Mouse (Mus musculus) neural tube, embryonic 14.5 days (tissue): ENCODE data around the gene Plpp2. TPM values are rescaled to one million over a fixed set of nuclear protein-coding genes. Genes with fewer than 3 reads are reported as not detected.

Experiments used
- ATAC-seq: fragments of 200-750 bp; cut with Nextera tagmentation; 2 replicates; pipeline ENCODE4 v1.8.0; 2017; ENCODE audit warnings: low read depth, mild to moderate bottlenecking, moderate TSS enrichment, moderate library complexity
- H3K27ac ChIP-seq: fragments of 300-500 bp; sonication (generic); 2 replicates; pipeline ENCODE4 v1.5.1; 2014; ENCODE audit warnings: low read depth, mild to moderate bottlenecking, control low read depth, low read length, moderate library complexity, mixed read lengths
- H3K27me3 ChIP-seq: fragments of 300-500 bp; sonication (generic); 2 replicates; pipeline ENCODE4 v1.6.1; 2014; ENCODE audit warnings: low read length; ENCODE audit not compliant: control insufficient read depth, insufficient read depth
- H3K36me3 ChIP-seq: fragments of 300-500 bp; sonication (generic); 2 replicates; pipeline ENCODE4 v1.6.1; 2014; ENCODE audit warnings: low read length, mixed read lengths; ENCODE audit not compliant: control insufficient read depth, insufficient read depth
- H3K4me1 ChIP-seq: fragments of 300-500 bp; sonication (generic); 2 replicates; pipeline ENCODE4 v1.6.1; 2014; ENCODE audit warnings: low read length; ENCODE audit not compliant: control insufficient read depth, insufficient read depth
- H3K4me2 ChIP-seq: fragments of 300-500 bp; sonication (generic); 2 replicates; pipeline ENCODE4 v1.6.1; 2014; ENCODE audit warnings: mild to moderate bottlenecking, low read depth, low read length, control low read depth
- H3K4me3 ChIP-seq: fragments of 300-500 bp; sonication (generic); 2 replicates; pipeline ENCODE4 v1.5.1; 2014; ENCODE audit warnings: low read depth, low read length, control low read depth, mixed read lengths
- H3K9ac ChIP-seq: fragments of 300-500 bp; sonication (generic); replicated peaks from 2 replicates; pipeline ENCODE4 v1.6.1; 2014; ENCODE audit warnings: low read depth, mild to moderate bottlenecking, control low read depth, low read length, mixed read lengths
- H3K9me3 ChIP-seq: fragments of 300-500 bp; sonication (generic); 2 replicates; pipeline ENCODE4 v1.6.1; 2016; ENCODE audit warnings: low read length; ENCODE audit not compliant: control insufficient read depth
- WGBS: fragments of 180-500 bp; shearing (Covaris S2); extraction: QIAGEN DNeasy Blood & Tissue Kit; methylation state at CpG from one replicate; pipeline ENCODE4 v1.1.7; 2014; 5-methylcytosine and 5-hydroxymethylcytosine counted together
- polyA plus RNA-seq: library from polyadenylated mRNA; unstranded; fragments of >200 nt; fragmentation: Nextera tagmentation; extraction: Ambion mirVana; gene quantifications from 2 replicates; pipeline ENCODE4 v1.2.1, GENCODE M21; 2014

Gene Plpp2
- polyA plus RNA-seq, 1 experiment from 2014 or later = 22.6 TPM

DNA sequence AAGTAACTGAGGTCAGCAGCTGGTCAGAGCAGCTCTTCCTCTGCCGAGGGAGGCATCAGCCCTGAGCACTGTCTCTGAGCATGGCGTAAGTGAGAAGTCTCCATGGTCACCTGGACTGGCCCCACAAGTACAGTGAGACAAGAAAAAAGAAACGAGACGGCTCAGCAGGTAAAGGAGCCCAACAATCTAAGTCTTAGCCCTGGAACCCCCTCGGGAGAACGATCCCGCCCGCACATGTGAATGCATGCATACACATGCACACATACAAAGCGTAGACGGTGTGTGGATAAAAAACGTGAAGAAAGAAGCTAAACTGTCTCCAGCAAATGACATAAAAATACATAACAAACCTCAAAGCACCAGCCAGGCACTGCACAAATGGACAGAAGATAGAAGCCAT, 12.9 kb upstream of the Plpp2 start:
- H3K4me2 ChIP-seq = no peak overlapping the region
- no peak overlapping the region for H3K4me3 ChIP-seq
- H3K36me3 ChIP-seq = peaks cover 74% of the 10 kb centered on the region
- no peak for ATAC-seq
- H3K9me3 ChIP-seq = no peaks in the 10 kb centered on the region
- no peak overlapping the region for H3K9ac ChIP-seq
- no peaks in the 10 kb centered on the region for H3K27me3 ChIP-seq
- H3K27ac ChIP-seq = no peak overlapping the region
- 95% methylated on average over 11 of the region's 11 CpGs for WGBS
- no peaks in the 10 kb centered on the region for H3K4me1 ChIP-seq

DNA sequence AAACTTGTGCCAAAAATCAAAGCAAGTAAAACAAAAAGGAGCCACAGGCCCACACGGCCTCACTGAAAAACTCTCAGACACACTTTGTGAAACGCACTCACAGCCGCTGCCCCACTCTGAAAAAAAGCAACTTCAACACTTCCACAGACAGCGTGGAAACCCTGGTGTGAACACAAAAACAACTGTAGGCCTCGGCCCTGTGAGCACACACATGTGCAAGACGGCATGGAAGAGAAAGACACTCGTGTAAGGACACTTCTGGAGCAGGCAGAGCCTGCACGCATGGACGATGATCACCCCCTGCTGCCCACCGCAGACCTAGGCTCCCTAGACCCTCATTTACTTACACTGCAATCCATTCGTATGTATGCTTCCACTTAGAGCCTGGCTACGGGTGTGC, 12.3 kb upstream of the Plpp2 start:
- Histone ChIP-seq H3K27me3 (no peaks in the 10 kb centered on the region), H3K9ac (no peak overlapping the region), H3K9me3 (no peaks in the 10 kb centered on the region), H3K27ac (no peak overlapping the region), H3K4me2 (no peak overlapping the region), H3K4me3 (no peak overlapping the region), H3K4me1 (no peaks in the 10 kb centered on the region), H3K36me3 (peaks cover 79% of the 10 kb centered on the region)
- ATAC-seq = no peak
- WGBS = 89% methylated on average over 12 of the region's 12 CpGs

DNA sequence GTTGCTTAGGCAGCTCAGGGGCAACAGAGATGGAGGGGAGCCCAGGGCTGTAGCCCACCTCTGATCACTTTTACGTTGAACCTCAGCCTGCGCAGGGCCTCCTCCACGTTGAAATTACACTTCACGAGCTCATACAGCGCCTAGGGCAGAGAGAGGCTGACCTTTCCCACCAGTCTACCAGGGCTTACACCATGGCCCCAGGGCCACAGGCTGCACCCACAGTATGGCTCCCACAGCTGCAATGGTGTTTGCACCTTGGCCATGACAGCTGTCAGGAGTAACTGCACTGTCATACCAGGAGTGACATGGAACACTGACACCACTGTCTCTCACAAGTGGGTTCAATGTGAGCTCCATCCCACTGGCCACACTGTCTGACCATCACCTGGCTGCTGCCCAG, 11.0 kb upstream of the Plpp2 start:
- Histone ChIP-seq H3K9me3 (no peaks in the 10 kb centered on the region), H3K36me3 (peaks cover 84% of the 10 kb centered on the region), H3K4me3 (no peak overlapping the region), H3K27me3 (no peaks in the 10 kb centered on the region), H3K9ac (no peak overlapping the region), H3K27ac (no peak overlapping the region), H3K4me2 (no peak overlapping the region), H3K4me1 (no peaks in the 10 kb centered on the region)
- WGBS = 97% methylated on average over 5 of the region's 5 CpGs
- ATAC-seq = no peak

DNA sequence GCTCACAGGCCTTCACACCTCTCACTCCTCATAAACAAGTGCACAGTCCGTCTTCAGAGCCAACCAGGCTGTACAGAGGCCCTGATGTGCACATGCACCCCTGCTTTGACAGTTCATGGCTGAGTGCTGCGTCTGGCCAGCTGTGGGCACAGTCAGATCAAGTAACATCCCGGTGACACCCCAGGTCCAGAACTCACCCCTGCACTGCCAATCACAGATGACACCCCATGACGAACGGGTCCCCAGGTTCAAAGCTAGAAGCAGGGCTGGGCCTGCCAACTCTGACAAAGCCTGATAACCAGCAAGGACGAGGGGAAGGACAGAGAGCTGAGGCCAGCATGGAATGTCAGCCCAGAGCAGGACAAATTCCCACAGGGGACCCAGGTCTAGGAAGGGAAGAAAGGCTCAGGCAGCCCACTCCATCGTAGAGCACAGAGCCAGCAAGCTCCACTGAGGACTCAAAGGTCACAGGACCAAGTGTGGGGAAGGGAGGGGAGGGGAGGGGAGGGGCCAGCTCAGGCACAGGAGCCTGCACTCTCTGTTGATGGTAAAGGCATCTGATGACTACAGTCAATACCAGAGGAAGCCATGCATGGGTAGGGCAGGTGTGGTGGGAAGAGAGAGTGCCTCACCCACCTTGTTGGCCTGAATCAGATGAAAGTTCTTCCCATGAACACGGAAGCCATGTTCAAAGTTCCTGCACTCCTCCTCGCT, 10.4 kb upstream of the Plpp2 start:
- no peak overlapping the region for H3K4me3 ChIP-seq
- H3K4me2 ChIP-seq = no peak overlapping the region
- no peaks in the 10 kb centered on the region for H3K9me3 ChIP-seq
- no peaks in the 10 kb centered on the region for H3K27me3 ChIP-seq
- no peaks in the 10 kb centered on the region for H3K4me1 ChIP-seq
- no peak overlapping the region for H3K27ac ChIP-seq
- peaks cover 80% of the 10 kb centered on the region for H3K36me3 ChIP-seq
- H3K9ac ChIP-seq = no peak overlapping the region
- ATAC-seq = no peak
- WGBS = 89% methylated on average over 9 of the region's 9 CpGs

DNA sequence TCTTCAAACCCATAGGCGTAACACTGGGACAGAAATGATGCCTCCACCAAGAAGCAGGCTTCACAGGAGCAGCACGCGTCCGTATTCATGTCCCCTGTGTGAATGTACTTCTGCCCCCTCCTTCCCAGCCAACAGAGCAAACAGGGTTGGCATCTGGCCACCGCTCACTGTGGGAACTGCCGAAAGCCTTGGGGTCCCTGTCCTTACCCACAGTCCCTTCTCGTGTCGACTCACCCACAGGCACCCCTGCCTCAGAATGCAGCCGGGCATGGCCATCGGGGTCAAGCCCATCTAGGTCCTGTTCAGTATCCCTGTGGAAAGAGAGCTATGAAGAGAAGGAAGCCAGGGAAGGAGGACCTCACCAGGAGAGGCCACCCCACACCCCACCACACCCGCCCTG, 8.6 kb upstream of the Plpp2 start:
- Histone ChIP-seq H3K36me3 (peaks cover 75% of the 10 kb centered on the region), H3K27ac (no peak overlapping the region), H3K4me3 (no peak overlapping the region), H3K4me1 (no peaks in the 10 kb centered on the region), H3K9me3 (no peaks in the 10 kb centered on the region), H3K27me3 (no peaks in the 10 kb centered on the region), H3K4me2 (no peak overlapping the region), H3K9ac (no peak overlapping the region)
- WGBS = 94% methylated on average over 11 of the region's 11 CpGs
- no peak for ATAC-seq

DNA sequence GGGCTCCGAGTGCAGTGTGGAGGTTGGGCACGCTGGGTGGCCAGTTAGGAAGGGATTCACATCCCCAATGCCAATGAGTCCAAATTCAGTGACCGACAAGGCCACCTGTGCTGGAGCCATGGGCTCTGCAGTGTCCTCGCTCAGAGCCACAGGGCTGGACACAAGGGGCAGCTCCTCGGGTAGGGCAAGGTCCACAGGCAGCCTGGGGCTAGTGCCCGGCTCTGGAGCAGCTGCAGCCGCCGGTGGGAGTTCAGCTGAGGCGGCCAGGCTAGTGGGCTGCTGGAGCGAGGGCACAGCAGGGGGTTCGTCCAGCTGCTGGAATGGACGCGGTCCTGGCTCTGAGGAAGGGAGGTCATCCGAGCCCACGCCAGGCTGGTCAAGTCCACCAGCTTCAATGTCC, 7.9 kb upstream of the Plpp2 start:
- H3K36me3 ChIP-seq = peaks cover 69% of the 10 kb centered on the region
- H3K4me3 ChIP-seq = no peak overlapping the region
- 81% methylated on average over 15 of the region's 15 CpGs for WGBS
- no peaks in the 10 kb centered on the region for H3K4me1 ChIP-seq
- no peak overlapping the region for H3K27ac ChIP-seq
- no peaks in the 10 kb centered on the region for H3K27me3 ChIP-seq
- no peak overlapping the region for H3K9ac ChIP-seq
- ATAC-seq = no peak
- no peaks in the 10 kb centered on the region for H3K9me3 ChIP-seq
- H3K4me2 ChIP-seq = no peak overlapping the region

DNA sequence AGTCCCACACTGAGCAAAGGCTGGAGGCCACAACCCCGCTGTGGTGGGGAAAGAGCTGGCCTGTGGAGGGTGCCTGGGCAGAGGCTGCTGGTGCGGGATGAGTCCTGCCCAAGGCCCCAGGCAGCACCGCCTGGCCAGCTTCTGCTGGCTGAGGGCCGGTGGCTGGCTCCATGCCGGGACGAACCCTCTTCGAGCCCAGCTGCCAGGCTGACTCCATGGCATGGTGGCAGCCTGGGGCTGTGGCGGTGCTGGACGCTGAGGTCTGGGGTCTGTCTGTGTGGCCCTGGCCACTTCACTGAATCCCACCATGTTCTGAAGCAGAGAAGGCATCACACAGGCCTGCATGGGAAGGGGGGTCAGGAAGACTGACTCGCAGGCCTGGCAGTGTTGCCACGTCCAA, 7.2 kb upstream of the Plpp2 start:
- Histone ChIP-seq H3K4me3 (no peak overlapping the region), H3K4me2 (no peak overlapping the region), H3K9me3 (no peaks in the 10 kb centered on the region), H3K27me3 (no peaks in the 10 kb centered on the region), H3K4me1 (no peaks in the 10 kb centered on the region), H3K36me3 (peaks cover 68% of the 10 kb centered on the region), H3K27ac (no peak overlapping the region), H3K9ac (no peak overlapping the region)
- ATAC-seq = no peak
- 97% methylated on average over 11 of the region's 11 CpGs for WGBS

DNA sequence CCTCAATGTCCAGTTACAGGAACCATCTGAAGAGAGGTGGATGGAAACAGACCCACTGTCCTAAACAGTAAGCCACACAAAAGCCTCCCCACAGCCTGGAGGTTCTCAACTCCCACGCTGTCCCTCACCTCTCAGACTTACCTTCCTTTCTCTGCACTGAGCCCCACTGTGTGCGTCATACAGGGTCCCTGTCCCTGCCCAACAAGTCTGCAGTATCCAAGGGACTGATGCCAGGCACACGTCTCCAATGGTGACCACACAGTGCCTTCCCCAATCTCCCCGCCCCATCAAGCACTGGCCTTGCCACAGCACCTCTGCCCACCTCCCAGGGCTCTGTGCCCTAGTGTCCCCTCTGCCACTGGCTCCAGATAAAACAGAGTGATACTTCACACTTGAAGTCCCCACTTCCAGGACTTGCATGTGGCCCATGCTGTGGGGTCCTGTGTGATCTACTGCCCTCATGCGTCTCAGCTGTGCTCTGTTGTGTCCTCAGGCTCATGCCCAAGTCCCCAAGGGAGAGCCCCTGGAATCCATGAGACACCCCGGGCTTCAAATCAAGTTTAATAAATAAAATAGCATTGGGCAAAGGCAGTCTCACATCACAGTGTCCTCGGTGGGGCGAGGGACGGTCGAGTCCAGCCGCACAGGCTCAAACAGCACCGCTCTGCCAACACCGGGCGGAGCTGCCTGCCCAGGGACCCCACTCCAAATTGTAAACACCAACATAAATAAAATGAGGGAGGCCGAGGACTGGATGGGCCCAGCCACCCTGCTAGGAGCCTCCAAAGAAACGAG, 6.3 kb upstream of the Plpp2 start:
- Histone ChIP-seq H3K4me2 (no peak overlapping the region), H3K36me3 (peaks cover 60% of the 10 kb centered on the region), H3K4me3 (no peak overlapping the region), H3K9me3 (no peaks in the 10 kb centered on the region), H3K9ac (no peak overlapping the region), H3K4me1 (no peaks in the 10 kb centered on the region), H3K27me3 (no peaks in the 10 kb centered on the region), H3K27ac (no peak overlapping the region)
- WGBS = 95% methylated on average over 16 of the region's 16 CpGs
- no peak for ATAC-seq

DNA sequence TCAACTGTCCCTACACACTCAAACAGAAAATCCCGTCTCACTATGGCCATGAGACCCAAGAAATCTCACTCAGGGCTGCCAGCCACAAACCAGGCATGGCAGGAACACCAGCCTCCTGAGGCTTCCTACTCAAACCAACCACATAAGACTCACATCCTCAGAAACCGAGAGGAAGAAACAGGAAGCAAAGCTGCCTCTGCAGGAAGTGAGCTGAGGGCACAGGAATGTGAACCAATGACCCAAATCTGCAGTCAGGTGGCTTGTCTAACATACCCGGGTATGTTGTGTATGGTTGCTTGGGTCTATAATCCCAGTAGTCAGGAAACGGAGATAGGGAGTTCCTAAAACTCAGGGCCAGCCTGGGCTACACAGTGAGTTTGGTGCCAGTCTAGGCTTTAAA, 5.3 kb upstream of the Plpp2 start:
- H3K36me3 ChIP-seq = peaks cover 50% of the 10 kb centered on the region
- H3K27ac ChIP-seq = no peak overlapping the region

More for the DNA sequence above, 5.3 kb upstream of the Plpp2 start:
- Histone ChIP-seq H3K9ac (no peak overlapping the region), H3K4me2 (no peak overlapping the region), H3K27me3 (no peaks in the 10 kb centered on the region), H3K4me1 (no peaks in the 10 kb centered on the region), H3K9me3 (no peaks in the 10 kb centered on the region), H3K4me3 (no peak overlapping the region)
- ATAC-seq = no peak
- WGBS = 74% methylated on average over 4 of the region's 4 CpGs
